ENCODE assay signal across 8 mouse cellular contexts in genomic region chr11:102244926-102245449, GRCm38 (mm10). TPM values are rescaled to one million over a fixed set of nuclear protein-coding genes. Genes with fewer than 3 reads are reported as not detected.
DNase-seq lines count a peak whose midpoint lies in the region; ATAC-seq and TF ChIP-seq lines count a peak whose summit lies in the region.

No protein-coding gene starts in this region.

- H3K4me3 ChIP-seq in kidney, adult 2 months (ENCODE audit: insufficient read depth, low read depth, low read length): peak overlapping the region; percentile 30; the same call in 1 of the 2 replicates
- peak overlapping the region; percentile 67 for H3K4me3 ChIP-seq in bone marrow macrophage, adult 2 months (ENCODE audit: insufficient read depth, low read length)
- H3K4me3 ChIP-seq in forebrain, embryonic 11.5 days (ENCODE audit: low read depth, low read length): peak overlapping the region; percentile 27

- ATAC-seq in forebrain, embryonic 11.5 days (replicated peaks; ENCODE audit: low FRiP score): peak; percentile 50; the same call in 1 of the 2 replicates

- intact Hi-C loops in heart, postnatal 14 days (cut with DNase I): no loop called here

- WGBS in kidney, adult 2 months: 5% methylated on average over 32 of the region's 32 CpGs
- WGBS in forebrain, embryonic 11.5 days: 2% methylated on average over 32 of the region's 32 CpGs

- H3K27me3 ChIP-seq in kidney, adult 2 months (replicated peaks; ENCODE audit: control insufficient read depth, insufficient read depth, low read length): no peaks in the 10 kb centered on the region
- H3K27me3 ChIP-seq in forebrain, embryonic 11.5 days (ENCODE audit: control insufficient read depth, insufficient read depth, low read length): no peaks in the 10 kb centered on the region

- no peaks in the 10 kb centered on the region for H3K36me3 ChIP-seq in kidney, adult 2 months (ENCODE audit: control insufficient read depth, insufficient read depth, low read length)
- H3K36me3 ChIP-seq in forebrain, embryonic 11.5 days (ENCODE audit: control insufficient read depth, insufficient read depth, low read length): no peaks in the 10 kb centered on the region

- peak overlapping the region; percentile 75 for H3K4me2 ChIP-seq in forebrain, embryonic 11.5 days (ENCODE audit: low read depth, low read length, severe bottlenecking)

- H3K27ac ChIP-seq in kidney, adult 2 months (ENCODE audit: insufficient read depth, low read depth, low read length): no peak overlapping the region
- peak overlapping the region; percentile 90 for H3K27ac ChIP-seq in bone marrow macrophage, adult 2 months (ENCODE audit: insufficient read depth, low read depth, low read length)
- 0 out of 2 replicates have a peak overlapping the region, but pooled peaks have one; percentile 4 for H3K27ac ChIP-seq in forebrain, embryonic 11.5 days (ENCODE audit: low read depth, low read length)

- DNase-seq in kidney, adult 2 months: peak; percentile 36
- DNase-seq in kidney, adult 9 months: no peak
- DNase-seq in forebrain, embryonic 11.5 days (ENCODE audit: low spot score): peak; percentile 78
- DNase-seq in heart, postnatal 14 days: peak; percentile 65 to 67
- DNase-seq in left cerebral cortex, adult 11 months (ENCODE audit: low spot score): peak; percentile 67
- DNase-seq in lung, postnatal 25 days (ENCODE audit: low spot score): peak; percentile 44
- peak; percentile 93 for DNase-seq in right cerebral cortex, adult 18-20 months

- peak overlapping the region; percentile 57 for H3K9ac ChIP-seq in forebrain, embryonic 11.5 days (ENCODE audit: low read length)

- no peaks in the 10 kb centered on the region for H3K4me1 ChIP-seq in kidney, adult 2 months (ENCODE audit: control insufficient read depth, insufficient read depth, low read length)
- peaks cover 16% of the 10 kb centered on the region for H3K4me1 ChIP-seq in bone marrow macrophage, adult 2 months (ENCODE audit: control insufficient read depth, insufficient read depth, low read length)
- peaks cover 16% of the 10 kb centered on the region; the same call in 1 of the 2 replicates for H3K4me1 ChIP-seq in forebrain, embryonic 11.5 days (replicated peaks; ENCODE audit: control insufficient read depth, insufficient read depth, low read length)

- TF ChIP-seq POLR2A in kidney, adult 2 months (IDR thresholded peaks at IDR 0.05; ENCODE audit: low read depth, low read length): no peak
- no peak for TF ChIP-seq POLR2A in bone marrow macrophage, adult 2 months (IDR thresholded peaks at IDR 0.05; ENCODE audit: borderline replicate concordance, low read depth, low read length)

- no peak for TF ChIP-seq CTCF in kidney, adult 2 months (conservative IDR thresholded peaks at IDR 0.05; ENCODE audit: insufficient read depth, insufficient read length, low read depth, low read length)
- TF ChIP-seq CTCF in bone marrow macrophage, adult 2 months (IDR thresholded peaks at IDR 0.05; ENCODE audit: low read depth, low read length): no peak

- no peaks in the 10 kb centered on the region for H3K9me3 ChIP-seq in forebrain, embryonic 11.5 days (ENCODE audit: control insufficient read depth, low read length)

RNA-seq across cellular contexts. Expression of gene BC030867, which starts 3.7 kb away (rescaled TPM):
- 0.41 and 0.81 TPM in 2 replicates for polyA plus RNA-seq in kidney, adult 2 months (2012; rRNA removed)
- polyA plus RNA-seq in bone marrow macrophage, adult 2 months (2012; ENCODE audit: insufficient read depth, insufficient read length, missing spikeins): 6.3 and 7.2 TPM in 2 replicates
- polyA plus RNA-seq in forebrain, embryonic 11.5 days (2014; fragmentation: Nextera tagmentation; extraction: Ambion mirVana): 23.5 and 26.6 TPM in 2 replicates
- under 1 TPM; 0.74 to 0.83 TPM for total RNA-seq in heart, postnatal 14 days (2021)

RNA-seq across cellular contexts. Expression of gene Hdac5, which starts 15.0 kb away (rescaled TPM):
- polyA plus RNA-seq in kidney, adult 2 months (2012; rRNA removed): 69.2 TPM in 2 replicates
- 96.3 and 116 TPM in 2 replicates for polyA plus RNA-seq in bone marrow macrophage, adult 2 months (2012; ENCODE audit: insufficient read depth, insufficient read length, missing spikeins)
- polyA plus RNA-seq in forebrain, embryonic 11.5 days (2014; fragmentation: Nextera tagmentation; extraction: Ambion mirVana): 35.0 and 36.8 TPM in 2 replicates
- total RNA-seq in heart, postnatal 14 days (2021): 100 to 1,000 TPM; 122 to 138 TPM

RNA-seq across cellular contexts. Expression of gene Asb16, which starts 23.6 kb away (rescaled TPM):
- 0.10 and 0.70 TPM in 2 replicates for polyA plus RNA-seq in kidney, adult 2 months (2012; rRNA removed)
- not detected in 2 replicates for polyA plus RNA-seq in bone marrow macrophage, adult 2 months (2012; ENCODE audit: insufficient read depth, insufficient read length, missing spikeins)
- not detected in 2 replicates for polyA plus RNA-seq in forebrain, embryonic 11.5 days (2014; fragmentation: Nextera tagmentation; extraction: Ambion mirVana)
- under 1 TPM; 0.61 to 0.62 TPM for total RNA-seq in heart, postnatal 14 days (2021)

RNA-seq across cellular contexts. Expression of gene Tmub2, which starts 39.7 kb away (rescaled TPM):
- 59.7 and 66.9 TPM in 2 replicates for polyA plus RNA-seq in kidney, adult 2 months (2012; rRNA removed)
- polyA plus RNA-seq in bone marrow macrophage, adult 2 months (2012; ENCODE audit: insufficient read depth, insufficient read length, missing spikeins): 50.6 and 62.2 TPM in 2 replicates
- polyA plus RNA-seq in forebrain, embryonic 11.5 days (2014; fragmentation: Nextera tagmentation; extraction: Ambion mirVana): 50.0 and 58.5 TPM in 2 replicates
- total RNA-seq in heart, postnatal 14 days (2021): 10 to 100 TPM; 26.6 TPM

RNA-seq across cellular contexts. Expression of gene Atxn7l3, which starts 51.4 kb away (rescaled TPM):
- 28.0 TPM in 2 replicates for polyA plus RNA-seq in kidney, adult 2 months (2012; rRNA removed)
- polyA plus RNA-seq in bone marrow macrophage, adult 2 months (2012; ENCODE audit: insufficient read depth, insufficient read length, missing spikeins): 32.9 and 39.8 TPM in 2 replicates
- 20.8 and 21.7 TPM in 2 replicates for polyA plus RNA-seq in forebrain, embryonic 11.5 days (2014; fragmentation: Nextera tagmentation; extraction: Ambion mirVana)
- total RNA-seq in heart, postnatal 14 days (2021): 10 to 100 TPM; 26.5 to 29.5 TPM
